Mouse (Mus musculus): ENCODE results near the gene Olfr1118.
"Not testable (repeated sequence)": the region's sequence is repeated elsewhere in the genome, so short reads cannot be mapped to it uniquely, and the experiment has no call there.

DNA sequence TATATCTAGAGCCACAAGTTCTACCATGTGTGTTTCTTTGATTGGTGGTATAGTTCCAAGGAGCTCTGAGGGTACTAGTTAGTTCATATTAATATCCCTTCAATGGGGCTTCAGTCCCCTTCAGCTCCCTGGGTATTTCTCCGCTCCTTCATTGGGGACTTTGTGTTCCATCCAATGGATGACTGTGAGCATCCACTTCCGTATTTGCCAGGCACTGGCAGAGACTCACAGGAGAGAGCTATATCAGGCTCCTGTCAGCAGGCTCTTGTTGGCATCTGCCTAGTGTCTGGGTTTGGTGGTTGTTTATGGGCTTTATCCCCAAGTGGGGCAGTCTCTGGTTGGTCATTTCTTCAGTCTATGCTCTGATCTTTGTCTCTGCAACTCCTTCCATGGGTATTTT lies 52.7 kb downstream of the Olfr1118 start:
- TF ChIP-seq CTCF (IDR thresholded peaks at IDR 0.05; ENCODE audit: low read depth); EP300 (optimal IDR thresholded peaks at IDR 0.05): not testable (repeated sequence)

Measured in stomach, postnatal 0 days (tissue).